Mouse (Mus musculus) stomach, embryonic 15.5 days (tissue): ENCODE results near the gene Txndc2. TPM values are rescaled to one million over a fixed set of nuclear protein-coding genes. Genes with fewer than 3 reads are reported as not detected.

Experiments used
- ATAC-seq: fragments of 200-750 bp; cut with Nextera tagmentation; 2 replicates; pipeline ENCODE4 v1.8.0; 2017; ENCODE audit warnings: low read depth, moderate number of reproducible peaks, moderate TSS enrichment; ENCODE audit not compliant: insufficient read depth, low FRiP score
- H3K27ac ChIP-seq: fragments of 300-500 bp; sonication (generic); 2 replicates; pipeline ENCODE4 v1.5.1; 2015; ENCODE audit warnings: mild to moderate bottlenecking, inconsistent platforms
- H3K27me3 ChIP-seq: fragments of 300-500 bp; sonication (generic); replicated peaks from 2 replicates; pipeline ENCODE4 v1.6.1; 2015; ENCODE audit warnings: inconsistent platforms
- H3K36me3 ChIP-seq: fragments of 300-500 bp; sonication (generic); 2 replicates; pipeline ENCODE4 v1.6.1; 2015; ENCODE audit warnings: inconsistent platforms
- H3K4me1 ChIP-seq: fragments of 300-500 bp; sonication (generic); 2 replicates; pipeline ENCODE4 v1.6.1; 2015; ENCODE audit warnings: inconsistent platforms
- H3K4me2 ChIP-seq: fragments of 300-500 bp; sonication (generic); 2 replicates; pipeline ENCODE4 v1.6.1; 2015; ENCODE audit warnings: mild to moderate bottlenecking, inconsistent platforms
- H3K4me3 ChIP-seq: fragments of 300-500 bp; sonication (generic); replicated peaks from 2 replicates; pipeline ENCODE4 v1.5.1; 2015; ENCODE audit warnings: inconsistent platforms
- H3K9ac ChIP-seq: fragments of 300-500 bp; sonication (generic); 2 replicates; pipeline ENCODE4 v1.6.1; 2015; ENCODE audit warnings: inconsistent platforms
- H3K9me3 ChIP-seq: fragments of 300-500 bp; sonication (generic); 2 replicates; pipeline ENCODE4 v1.6.1; 2016; ENCODE audit warnings: inconsistent platforms
- WGBS: fragments of 180-500 bp; shearing (Covaris S2); methylation state at CpG from one replicate; pipeline ENCODE4 v1.1.7; 2015; 5-methylcytosine and 5-hydroxymethylcytosine counted together
- polyA plus RNA-seq: library from polyadenylated mRNA; unstranded; fragments of >200 nt; fragmentation: Nextera tagmentation; extraction: Ambion mirVana; gene quantifications from 2 replicates; pipeline ENCODE4 v1.2.1, GENCODE M21; 2015

Txndc2 gene
- polyA plus RNA-seq, 1 experiment from 2014 or later, result not detected

DNA sequence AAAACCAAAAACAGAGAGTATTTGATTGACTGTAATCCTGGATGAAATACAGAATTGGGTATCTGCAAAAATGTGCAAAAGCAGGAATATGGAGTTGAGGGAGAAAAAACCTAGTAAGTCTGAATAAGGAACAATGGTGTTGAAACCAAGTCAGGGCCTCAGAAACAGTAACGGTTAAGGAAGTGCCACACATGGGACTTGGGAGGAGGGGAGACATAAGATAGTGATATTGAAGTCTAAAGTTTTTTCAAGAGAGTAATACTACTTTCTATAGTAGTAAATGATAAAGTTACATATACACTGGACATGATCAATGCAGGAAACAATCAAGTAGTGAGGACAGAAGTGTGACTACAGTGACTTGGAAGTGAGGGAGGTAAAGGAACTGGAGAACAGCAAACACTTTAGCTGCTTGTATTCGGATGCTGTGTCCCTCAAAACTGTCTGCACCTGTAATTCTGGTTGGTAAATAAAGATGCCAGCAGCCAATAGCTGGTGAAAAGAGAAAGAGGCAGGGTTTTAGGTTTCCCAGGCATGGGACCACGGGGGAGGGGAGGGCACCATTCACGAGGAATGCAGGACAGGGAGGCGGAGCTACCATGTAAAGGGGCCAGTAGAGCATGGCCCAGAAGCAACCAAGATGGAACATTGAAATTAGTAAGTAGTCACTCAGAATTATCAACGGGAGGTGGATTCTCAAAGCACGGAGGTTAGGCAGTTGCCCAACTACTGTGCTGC, 34.2 kb downstream of the Txndc2 start:
- no peak for ATAC-seq
- H3K4me3 ChIP-seq, result no peak overlapping the region
- no peaks in the 10 kb centered on the region for H3K9me3 ChIP-seq
- 0 out of 2 replicates have a peak overlapping the region, but pooled peaks have one; percentile 21 for H3K4me2 ChIP-seq
- peaks cover 24% of the 10 kb centered on the region for H3K4me1 ChIP-seq
- H3K27me3 ChIP-seq, result no peaks in the 10 kb centered on the region
- H3K9ac ChIP-seq, result no peak overlapping the region
- no peaks in the 10 kb centered on the region for H3K36me3 ChIP-seq
- 0 out of 2 replicates have a peak overlapping the region, but pooled peaks have one; percentile 7 for H3K27ac ChIP-seq
- whole genome bisulfite sequencing, result 44% methylated on average over 7 of the region's 7 CpGs

GRCm38 (mm10) chr17:65606014-65606413, 36.0 kb downstream of the Txndc2 start:
- H3K4me2 ChIP-seq, result no peak overlapping the region
- no peaks in the 10 kb centered on the region for H3K27me3 ChIP-seq
- no peak overlapping the region for H3K27ac ChIP-seq
- ATAC-seq, result peak; percentile 65; the same call in 1 of the 2 replicates
- H3K36me3 ChIP-seq, result no peaks in the 10 kb centered on the region
- no peak overlapping the region for H3K4me3 ChIP-seq
- no peak overlapping the region for H3K9ac ChIP-seq
- WGBS, result 80% methylated on average over 4 of the region's 4 CpGs
- H3K9me3 ChIP-seq, result no peaks in the 10 kb centered on the region
- H3K4me1 ChIP-seq, result peaks cover 22% of the 10 kb centered on the region

GRCm38 (mm10) chr17:65604892-65605291, 37.1 kb downstream of the Txndc2 start:
- H3K27ac ChIP-seq, result no peak overlapping the region
- H3K4me1 ChIP-seq, result peaks cover 21% of the 10 kb centered on the region

DNA sequence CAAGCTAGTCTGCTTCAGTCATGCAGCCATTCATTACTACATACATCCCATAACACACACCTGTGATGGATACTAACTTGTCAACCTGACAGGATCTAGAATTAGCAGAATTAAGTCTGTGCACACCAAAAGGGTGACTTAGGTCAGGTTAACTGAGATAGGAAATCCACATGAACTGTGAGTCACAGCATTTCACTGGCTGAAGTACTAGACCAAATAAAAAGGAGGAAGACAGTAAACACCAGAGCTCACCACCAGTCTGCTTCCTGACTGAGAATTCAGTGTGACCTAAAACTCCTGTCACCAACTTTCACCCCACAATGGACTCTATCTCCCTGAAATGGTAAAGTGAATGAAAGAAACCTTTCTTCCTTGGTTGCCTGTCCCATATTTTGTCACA, 37.7 kb downstream of the Txndc2 start:
- Histone ChIP-seq H3K9ac (no peak overlapping the region), H3K9me3 (no peaks in the 10 kb centered on the region), H3K27me3 (no peaks in the 10 kb centered on the region), H3K4me3 (no peak overlapping the region), H3K27ac (no peak overlapping the region), H3K36me3 (no peaks in the 10 kb centered on the region), H3K4me2 (no peak overlapping the region), H3K4me1 (peaks cover 18% of the 10 kb centered on the region)
- ATAC-seq, result no peak

More at GRCm38 (mm10) chr17:65604892-65605291, 37.1 kb downstream of the Txndc2 start:
- no peaks in the 10 kb centered on the region for H3K36me3 ChIP-seq
- no peaks in the 10 kb centered on the region for H3K27me3 ChIP-seq
- no peak overlapping the region for H3K9ac ChIP-seq
- H3K4me2 ChIP-seq, result no peak overlapping the region
- H3K9me3 ChIP-seq, result no peaks in the 10 kb centered on the region
- H3K4me3 ChIP-seq, result no peak overlapping the region
- ATAC-seq, result no peak

DNA sequence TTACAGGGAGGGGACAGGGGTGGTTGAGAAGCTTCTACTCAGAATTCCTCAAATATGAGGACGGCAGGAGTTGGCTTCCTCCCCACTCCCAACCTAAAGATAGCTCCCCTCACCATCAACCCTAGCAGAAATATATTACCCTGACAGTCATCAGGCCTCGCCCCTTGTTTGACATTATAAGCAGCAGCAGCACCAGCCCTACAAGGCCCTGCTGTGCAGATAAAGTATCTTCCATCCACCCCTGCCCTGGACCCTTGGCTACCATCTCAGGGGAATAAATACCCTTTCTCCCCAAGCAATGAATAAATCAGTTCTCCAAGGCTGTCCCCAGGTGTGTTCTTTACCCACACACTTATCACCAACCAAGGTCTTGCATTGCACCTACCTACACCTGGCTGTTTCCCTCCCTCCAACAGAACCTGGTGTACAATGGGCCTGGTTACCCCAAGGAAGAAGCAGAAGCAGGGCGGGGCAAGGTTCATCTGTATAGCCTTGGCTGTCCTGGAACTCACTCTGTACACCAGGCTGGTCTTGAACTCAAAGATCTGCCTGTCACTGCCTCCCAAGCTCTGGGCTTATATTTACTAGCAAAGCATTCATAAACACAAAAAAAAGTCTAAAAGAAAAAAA, 44.0 kb downstream of the Txndc2 start:
- ATAC-seq, result no peak
- Histone ChIP-seq H3K27ac (no peak overlapping the region), H3K4me1 (peaks cover 8% of the 10 kb centered on the region; the same call in 1 of the 2 replicates), H3K4me3 (no peak overlapping the region), H3K27me3 (no peaks in the 10 kb centered on the region), H3K9me3 (no peaks in the 10 kb centered on the region), H3K9ac (no peak overlapping the region), H3K4me2 (no peak overlapping the region), H3K36me3 (peaks cover under 1% of the 10 kb centered on the region; the same call in 1 of the 2 replicates)
- 70% methylated on average over 3 of the region's 3 CpGs for WGBS

- WGBS, result 89% methylated on average over 8 of the region's 8 CpGs
- Histone ChIP-seq H3K9ac (no peak overlapping the region), H3K4me1 (peaks cover 8% of the 10 kb centered on the region; the same call in 1 of the 2 replicates), H3K9me3 (no peaks in the 10 kb centered on the region), H3K4me3 (no peak overlapping the region), H3K27me3 (no peaks in the 10 kb centered on the region), H3K4me2 (no peak overlapping the region), H3K27ac (no peak overlapping the region), H3K36me3 (peaks cover 7% of the 10 kb centered on the region; the same call in 1 of the 2 replicates)
- no peak for ATAC-seq
These were observed 47.3 kb downstream of the Txndc2 start for GRCm38 (mm10) chr17:65594687-65595086.

Other genes starting within 250 kb of the Txndc2 start
- gene Tmem232, start 101.4 kb downstream of the Txndc2 start, polyA plus RNA-seq, result 0.08 TPM in 1 of 2 replicates, not detected in the other
- gene Vapa, start 28.6 kb downstream of the Txndc2 start, polyA plus RNA-seq, result 204 and 207 TPM in 2 replicates
- gene Rab31, start 130.6 kb upstream of the Txndc2 start, polyA plus RNA-seq, result 32.0 and 32.4 TPM in 2 replicates
- gene Ppp4r1, start 140.4 kb upstream of the Txndc2 start, polyA plus RNA-seq, result 29.9 and 36.9 TPM in 2 replicates
- gene Ralbp1, start 243.6 kb upstream of the Txndc2 start, polyA plus RNA-seq, result 80.9 and 95.3 TPM in 2 replicates